Mouse (Mus musculus) CH12.LX (cell line): ENCODE data around the gene Eif3c.

Experiments
- CTCF ChIP-seq, 2 experiments: IDR thresholded peaks in 1 of 2; conservative IDR thresholded peaks in 1 of 2; 2 replicates each; pipeline ENCODE4 v1.5.1; 2011 to 2012; ENCODE audit warnings: low read depth in 2 of 2, low read length in 2 of 2, improper control_type of control experiment in 1 of 2, inconsistent platforms in 1 of 2, mild to moderate bottlenecking in 1 of 2, moderate library complexity in 1 of 2
- HCFC1 ChIP-seq: IDR thresholded peaks from 2 replicates; pipeline ENCODE4 v1.6.1; 2012; ENCODE audit warnings: low read depth, mild to moderate bottlenecking, inconsistent platforms, low read length, improper control_type of control experiment
- JUND ChIP-seq: conservative IDR thresholded peaks from 2 replicates; pipeline ENCODE4 v1.6.1; 2011; ENCODE audit warnings: low read depth, low read length, improper control_type of control experiment
- POLR2A ChIP-seq: IDR thresholded peaks from 2 replicates; pipeline ENCODE4 v1.6.1; 2011; ENCODE audit warnings: low read depth, mild to moderate bottlenecking, improper control_type of control experiment, low read length
- POLR2AphosphoS2 ChIP-seq: IDR thresholded peaks from 2 replicates; pipeline ENCODE4 v1.6.1; 2011; ENCODE audit warnings: low read depth, low read length, improper control_type of control experiment
- RCOR1 ChIP-seq: conservative IDR thresholded peaks from 2 replicates; pipeline ENCODE4 v1.6.1; 2012; ENCODE audit warnings: low read depth, mild to moderate bottlenecking, inconsistent platforms, low read length, improper control_type of control experiment
- TBP ChIP-seq: conservative IDR thresholded peaks from 2 replicates; pipeline ENCODE4 v1.6.1; 2011; ENCODE audit warnings: low read depth, low read length, improper control_type of control experiment
- UBTF ChIP-seq: IDR thresholded peaks from 2 replicates; pipeline ENCODE4 v1.6.1; 2012; ENCODE audit warnings: low read depth, mild to moderate bottlenecking, inconsistent platforms, low read length, improper control_type of control experiment, moderate library complexity
- ZKSCAN1 ChIP-seq: IDR thresholded peaks from 2 replicates; pipeline ENCODE4 v1.6.1; 2012; ENCODE audit warnings: low read depth, inconsistent platforms, low read length, improper control_type of control experiment, borderline replicate concordance
- ZNF384 ChIP-seq: IDR thresholded peaks from 2 replicates; pipeline ENCODE4 v1.6.1; 2012; ENCODE audit warnings: low read depth, low read length, improper control_type of control experiment, inconsistent platforms

- no peak for TF ChIP-seq POLR2A
- no peak for TF ChIP-seq JUND
- TF ChIP-seq RCOR1: no peak
- TF ChIP-seq HCFC1: no peak
- no peak for TF ChIP-seq POLR2AphosphoS2
- TF ChIP-seq CTCF (conservative IDR thresholded peaks at IDR 0.05 in 1 of 2, IDR thresholded peaks at IDR 0.05 in 1 of 2; ENCODE audit: low read depth in 2 of 2, low read length in 2 of 2): peak; percentile 53 to 92; a peak in 3 of 4 replicates
- TF ChIP-seq TBP: no peak
- TF ChIP-seq ZNF384: no peak
- TF ChIP-seq ZKSCAN1: no peak
- no peak for TF ChIP-seq UBTF
Measured at GRCm38 (mm10) chr7:126528166-126528577, 38.0 kb downstream of the Eif3c start.
